Mouse (Mus musculus) cortical plate, adult 2 months (tissue): ENCODE measurements around the gene Ror1.

Experiments used
- CTCF ChIP-seq: fragments of 200-500 bp; IDR thresholded peaks from 2 replicates; pipeline ENCODE4 v1.5.1; 2011; ENCODE audit warnings: mild to moderate bottlenecking, control low read depth, low read length; ENCODE audit not compliant: insufficient read depth; ENCODE audit errors: extremely low read depth
- POLR2A ChIP-seq: fragments of 200-500 bp; IDR thresholded peaks from 2 replicates; pipeline ENCODE4 v1.6.1; 2011; ENCODE audit warnings: mild to moderate bottlenecking, low read length, control low read depth; ENCODE audit not compliant: insufficient read depth; ENCODE audit errors: extremely low read depth

- TF ChIP-seq POLR2A (no peak), CTCF (no peak)
Observed at GRCm38 (mm10) chr4:100350106-100350795, 254.7 kb downstream of the Ror1 start.
